Mouse (Mus musculus) lung, postnatal 0 days (tissue): ENCODE measurements at regions not wholly inside any gene's neighbourhood (a gene's known extent, or its start where the extent isn't known, plus 50 kb on each side); places are given as distances from the start of the nearest gene placed in this dataset.

Experiments used
- CTCF ChIP-seq: IDR thresholded peaks from 2 replicates; pipeline ENCODE4 v1.5.1; 2016; ENCODE audit warnings: antibody characterized with exemption, mild to moderate bottlenecking
- EP300 ChIP-seq: IDR thresholded peaks from 2 replicates; pipeline ENCODE4 v1.6.1; 2016; ENCODE audit warnings: antibody characterized with exemption, mild to moderate bottlenecking, control low read depth

GRCm38 (mm10) chr14:23108590-23108989 lies 905.7 kb downstream of the Kcnma1 start:
- no peak for TF ChIP-seq CTCF
- no peak for TF ChIP-seq EP300
